Mouse (Mus musculus) hindbrain, embryonic 13.5 days (tissue): ENCODE measurements at regions not wholly inside any gene's neighbourhood (a gene's known extent, or its start where the extent isn't known, plus 50 kb on each side); places are given as distances from the start of the nearest gene placed in this dataset.

Source experiments
- ATAC-seq: fragments of 200-750 bp; cut with Nextera tagmentation; 2 replicates; pipeline ENCODE4 v1.8.0; 2017; ENCODE audit warnings: moderate TSS enrichment; ENCODE audit not compliant: low FRiP score
- H3K27ac ChIP-seq: fragments of 300-500 bp; sonication (generic); 2 replicates; pipeline ENCODE4 v1.5.1; 2015; ENCODE audit warnings: inconsistent platforms, mild to moderate bottlenecking, moderate library complexity
- H3K27me3 ChIP-seq: fragments of 300-500 bp; sonication (generic); 2 replicates; pipeline ENCODE4 v1.6.1; 2015; ENCODE audit warnings: mild to moderate bottlenecking, inconsistent platforms
- H3K36me3 ChIP-seq: fragments of 300-500 bp; sonication (generic); 2 replicates; pipeline ENCODE4 v1.6.1; 2015; ENCODE audit warnings: mild to moderate bottlenecking, inconsistent platforms
- H3K4me1 ChIP-seq: fragments of 300-500 bp; sonication (generic); replicated peaks from 2 replicates; pipeline ENCODE4 v1.6.1; 2015; ENCODE audit warnings: inconsistent platforms
- H3K4me2 ChIP-seq: fragments of 300-500 bp; sonication (generic); 2 replicates; pipeline ENCODE4 v1.6.1; 2015; ENCODE audit warnings: inconsistent platforms, mild to moderate bottlenecking, moderate library complexity
- H3K4me3 ChIP-seq: fragments of 300-500 bp; sonication (generic); 2 replicates; pipeline ENCODE4 v1.5.1; 2015; ENCODE audit warnings: mild to moderate bottlenecking, inconsistent platforms
- H3K9ac ChIP-seq: fragments of 300-500 bp; sonication (generic); 2 replicates; pipeline ENCODE4 v1.6.1; 2015; ENCODE audit warnings: mild to moderate bottlenecking, inconsistent platforms
- H3K9me3 ChIP-seq: fragments of 300-500 bp; sonication (generic); 2 replicates; pipeline ENCODE4 v1.6.1; 2016; ENCODE audit warnings: inconsistent platforms
- WGBS: fragments of 180-500 bp; shearing (Covaris S2); methylation state at CpG from one replicate; pipeline ENCODE4 v1.1.7; 2015; 5-methylcytosine and 5-hydroxymethylcytosine counted together

- 59% methylated on average over 10 of the region's 10 CpGs for WGBS
- no peak overlapping the region for H3K9ac ChIP-seq
- no peak overlapping the region for H3K4me2 ChIP-seq
- H3K27me3 ChIP-seq = no peaks in the 10 kb centered on the region
- peak overlapping the region; percentile 56 for H3K27ac ChIP-seq
- H3K36me3 ChIP-seq = no peaks in the 10 kb centered on the region
- H3K4me1 ChIP-seq = peaks cover 52% of the 10 kb centered on the region
- no peaks in the 10 kb centered on the region for H3K9me3 ChIP-seq
- ATAC-seq = no peak
- H3K4me3 ChIP-seq = no peak overlapping the region
Measured at GRCm38 (mm10) chr11:113107966-113108699, 326.1 kb downstream of the Sox9 start.

DNA sequence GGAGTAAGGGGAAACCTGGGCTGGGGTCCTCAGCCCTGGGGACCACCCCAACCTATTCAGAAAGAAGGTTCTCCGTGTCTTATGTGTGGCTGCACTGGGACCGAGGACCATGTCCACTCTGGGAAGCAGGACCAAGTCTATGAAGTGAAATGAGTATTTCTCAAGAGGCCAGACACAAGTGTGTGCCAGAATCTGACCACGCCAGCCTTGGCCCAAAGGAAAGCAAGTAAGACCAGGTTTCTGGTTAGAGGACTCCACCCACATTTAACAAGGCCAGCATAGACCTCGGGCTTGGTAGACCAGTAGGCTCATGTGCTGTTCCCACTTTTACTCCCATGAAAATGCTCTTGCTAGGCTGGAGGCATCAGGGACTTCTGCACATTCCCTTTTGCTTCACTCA is 327.1 kb downstream of the Sox9 start:
- Histone ChIP-seq H3K4me1 (peaks cover 42% of the 10 kb centered on the region), H3K36me3 (no peaks in the 10 kb centered on the region), H3K27me3 (no peaks in the 10 kb centered on the region), H3K4me2 (no peak overlapping the region), H3K9me3 (no peaks in the 10 kb centered on the region), H3K4me3 (no peak overlapping the region), H3K27ac (no peak overlapping the region), H3K9ac (no peak overlapping the region)
- no peak for ATAC-seq
- WGBS = 94% methylated on average over 4 of the region's 4 CpGs

GRCm38 (mm10) chr11:113113220-113113817 is 331.3 kb downstream of the Sox9 start:
- no peak overlapping the region for H3K4me2 ChIP-seq
- H3K9ac ChIP-seq = no peak overlapping the region
- H3K36me3 ChIP-seq = no peaks in the 10 kb centered on the region
- peaks cover 19% of the 10 kb centered on the region for H3K4me1 ChIP-seq
- no peaks in the 10 kb centered on the region for H3K9me3 ChIP-seq
- WGBS = 91% methylated on average over 6 of the region's 6 CpGs
- ATAC-seq = no peak
- no peak overlapping the region for H3K4me3 ChIP-seq
- H3K27ac ChIP-seq = no peak overlapping the region
- no peaks in the 10 kb centered on the region for H3K27me3 ChIP-seq

DNA sequence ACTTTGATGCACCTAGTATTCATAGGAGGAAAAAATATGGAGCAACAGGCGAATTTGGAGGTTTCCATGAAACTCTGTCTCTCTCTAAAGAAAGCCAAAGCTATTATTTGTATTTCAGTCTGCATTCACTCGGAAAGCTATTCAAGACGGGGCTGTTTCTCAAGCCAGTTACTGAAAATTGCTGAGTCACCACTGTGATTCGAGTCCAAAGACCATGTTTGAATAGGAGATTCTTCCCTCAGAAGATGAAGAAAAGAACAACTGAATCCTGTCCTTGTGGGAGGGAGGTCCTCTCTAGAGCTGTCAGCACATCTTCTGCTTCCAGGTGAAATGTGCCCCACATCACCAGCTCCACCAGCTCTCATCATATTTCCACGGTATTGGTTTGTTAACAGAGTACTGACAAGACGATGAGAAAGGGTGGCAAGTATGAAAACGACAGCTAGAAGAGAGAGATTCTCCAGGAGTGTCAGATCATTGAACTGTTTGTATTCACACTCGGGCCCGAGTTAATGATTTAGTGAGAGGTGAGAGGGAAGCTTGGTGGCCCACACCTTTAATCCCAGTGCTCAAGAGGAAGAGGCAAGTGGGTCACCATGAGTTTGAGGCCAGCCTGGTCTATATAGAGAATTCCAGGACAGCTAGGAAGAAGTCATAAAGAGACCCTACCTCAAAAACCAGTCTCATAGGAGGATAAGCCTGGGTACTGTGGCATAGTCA is 335.3 kb downstream of the Sox9 start:
- Histone ChIP-seq H3K4me1 (peaks cover 31% of the 10 kb centered on the region), H3K4me2 (no peak overlapping the region), H3K9me3 (no peaks in the 10 kb centered on the region), H3K4me3 (no peak overlapping the region), H3K36me3 (no peaks in the 10 kb centered on the region), H3K27ac (no peak overlapping the region), H3K27me3 (no peaks in the 10 kb centered on the region), H3K9ac (no peak overlapping the region)
- 84% methylated on average over 9 of the region's 9 CpGs for WGBS
- ATAC-seq = no peak

DNA sequence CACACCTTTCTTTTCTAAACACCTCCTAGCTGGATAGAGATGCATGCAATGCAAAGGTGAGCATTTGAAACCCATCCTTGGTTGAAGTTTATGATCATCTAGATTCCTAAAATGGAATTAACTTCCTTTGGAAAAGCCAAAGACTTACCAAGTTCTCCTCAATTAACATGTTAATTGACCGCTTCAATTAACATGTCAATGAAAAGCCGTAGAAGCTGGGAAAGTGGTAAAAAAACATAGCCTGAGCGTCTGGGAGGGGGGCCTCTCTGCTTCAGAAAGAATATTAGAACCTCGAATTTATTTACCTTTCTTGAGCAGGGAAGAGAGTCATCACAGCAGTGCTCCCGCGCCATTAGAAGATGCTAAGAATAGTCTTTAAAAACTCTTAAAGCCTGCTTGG is 338.5 kb downstream of the Sox9 start:
- WGBS = 25% methylated on average over 6 of the region's 6 CpGs
- H3K4me2 ChIP-seq = no peak overlapping the region
- H3K4me3 ChIP-seq = no peak overlapping the region
- H3K27me3 ChIP-seq = no peaks in the 10 kb centered on the region
- no peak overlapping the region for H3K9ac ChIP-seq
- H3K36me3 ChIP-seq = no peaks in the 10 kb centered on the region
- peaks cover 32% of the 10 kb centered on the region for H3K4me1 ChIP-seq
- H3K27ac ChIP-seq = 0 out of 2 replicates have a peak overlapping the region, but pooled peaks have one; percentile 13
- no peak for ATAC-seq
- H3K9me3 ChIP-seq = no peaks in the 10 kb centered on the region

DNA sequence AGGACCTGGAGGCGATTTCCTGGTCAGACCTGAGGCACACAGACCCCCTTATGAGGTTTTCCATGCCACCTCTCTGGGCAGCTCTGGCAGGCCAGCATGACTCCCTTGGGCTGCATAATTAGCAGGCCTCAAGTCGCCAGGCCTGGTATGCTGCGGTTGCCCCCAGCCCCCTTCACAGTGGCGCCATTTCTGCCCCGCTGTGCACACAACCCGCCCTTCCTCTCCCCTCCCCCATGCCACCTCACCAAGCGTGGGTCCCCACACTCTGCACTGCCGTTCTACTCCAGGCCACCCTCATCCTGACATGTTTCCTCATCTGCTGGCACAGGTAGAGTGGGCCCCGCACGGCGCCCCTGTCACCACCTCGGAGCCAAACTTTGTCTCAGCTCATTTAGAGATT is 339.3 kb downstream of the Sox9 start:
- Histone ChIP-seq H3K9ac (no peak overlapping the region), H3K4me2 (no peak overlapping the region), H3K36me3 (no peaks in the 10 kb centered on the region), H3K27ac (0 out of 2 replicates have a peak overlapping the region, but pooled peaks have one; percentile 13), H3K27me3 (no peaks in the 10 kb centered on the region), H3K9me3 (no peaks in the 10 kb centered on the region), H3K4me1 (peaks cover 36% of the 10 kb centered on the region), H3K4me3 (no peak overlapping the region)
- ATAC-seq = peak; percentile 32; the same call in 1 of the 2 replicates
- 41% methylated on average over 12 of the region's 12 CpGs for WGBS

GRCm38 (mm10) chr11:113122137-113122536 is 340.1 kb downstream of the Sox9 start:
- no peak for ATAC-seq
- Histone ChIP-seq H3K27ac (peak overlapping the region; percentile 58; the same call in 1 of the 2 replicates), H3K27me3 (no peaks in the 10 kb centered on the region), H3K4me3 (no peak overlapping the region), H3K36me3 (no peaks in the 10 kb centered on the region), H3K4me1 (peaks cover 40% of the 10 kb centered on the region), H3K4me2 (no peak overlapping the region), H3K9ac (no peak overlapping the region; the same call in 1 of the 2 replicates), H3K9me3 (no peaks in the 10 kb centered on the region)
- WGBS = 64% methylated on average over 9 of the region's 9 CpGs

DNA sequence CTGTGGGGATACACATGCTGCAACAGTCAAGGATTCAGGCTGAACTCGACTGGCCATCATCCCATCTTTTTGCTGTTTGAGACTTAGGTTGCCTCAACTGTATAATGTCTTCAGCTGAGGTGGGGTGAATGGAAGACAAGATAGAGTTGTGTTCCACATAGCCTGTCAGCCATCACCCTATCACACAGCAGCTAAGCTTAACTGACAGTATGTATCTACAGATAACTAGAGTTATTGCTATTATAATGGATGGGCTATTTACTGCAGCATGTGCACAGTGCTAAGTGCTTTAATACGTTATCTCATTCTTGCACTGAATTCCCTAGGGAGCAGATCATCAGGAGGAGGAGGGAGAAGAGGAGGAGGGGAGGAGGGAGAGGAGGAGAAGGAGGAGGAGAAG is 340.9 kb downstream of the Sox9 start:
- Histone ChIP-seq H3K4me2 (no peak overlapping the region), H3K9ac (no peak overlapping the region), H3K36me3 (no peaks in the 10 kb centered on the region), H3K4me3 (no peak overlapping the region), H3K27ac (peak overlapping the region; percentile 58; the same call in 1 of the 2 replicates), H3K4me1 (peaks cover 40% of the 10 kb centered on the region), H3K9me3 (no peaks in the 10 kb centered on the region), H3K27me3 (no peaks in the 10 kb centered on the region)
- ATAC-seq = peak; percentile 66; the same call in 1 of the 2 replicates
- WGBS = 48% methylated on average over 2 of the region's 2 CpGs

DNA sequence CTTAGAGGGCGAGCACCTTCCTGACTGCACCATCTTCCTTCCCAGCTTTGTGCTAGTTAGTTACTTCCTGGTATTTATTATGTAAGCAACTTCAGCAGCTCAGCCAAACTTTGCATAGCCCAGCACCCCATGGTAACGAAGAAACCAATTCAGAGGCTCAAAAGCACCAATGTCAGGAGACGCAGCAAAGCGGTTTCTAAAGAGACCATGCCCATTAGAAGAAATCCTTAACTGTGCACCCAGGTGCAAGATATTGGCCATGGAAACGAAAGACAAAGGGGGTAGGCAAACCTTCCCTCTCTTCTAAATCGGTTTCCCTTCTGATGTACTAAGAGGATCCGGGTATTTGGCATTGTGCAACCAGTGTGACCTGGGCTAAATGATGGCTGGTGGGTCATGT is 343.8 kb downstream of the Sox9 start:
- WGBS = 72% methylated on average over 7 of the region's 7 CpGs
- H3K9ac ChIP-seq = no peak overlapping the region; the same call in 1 of the 2 replicates
- ATAC-seq = no peak
- H3K27ac ChIP-seq = no peak overlapping the region
- H3K27me3 ChIP-seq = no peaks in the 10 kb centered on the region
- H3K4me3 ChIP-seq = no peak overlapping the region
- peaks cover 10% of the 10 kb centered on the region for H3K36me3 ChIP-seq
- H3K4me1 ChIP-seq = peaks cover 41% of the 10 kb centered on the region
- H3K9me3 ChIP-seq = no peaks in the 10 kb centered on the region
- H3K4me2 ChIP-seq = no peak overlapping the region

- H3K27me3 ChIP-seq = no peaks in the 10 kb centered on the region
- no peak overlapping the region for H3K4me2 ChIP-seq
- H3K9ac ChIP-seq = no peak overlapping the region
- 90% methylated on average over 5 of the region's 5 CpGs for WGBS
- H3K9me3 ChIP-seq = no peaks in the 10 kb centered on the region
- no peak for ATAC-seq
- H3K27ac ChIP-seq = no peak overlapping the region
- no peak overlapping the region for H3K4me3 ChIP-seq
- H3K4me1 ChIP-seq = peaks cover 37% of the 10 kb centered on the region
- H3K36me3 ChIP-seq = peaks cover 11% of the 10 kb centered on the region
Measured at GRCm38 (mm10) chr11:113129192-113129591, 347.2 kb downstream of the Sox9 start.

GRCm38 (mm10) chr11:113129975-113130374 is 348.0 kb downstream of the Sox9 start:
- Histone ChIP-seq H3K36me3 (peaks cover 11% of the 10 kb centered on the region), H3K4me3 (no peak overlapping the region), H3K27me3 (no peaks in the 10 kb centered on the region), H3K9ac (no peak overlapping the region), H3K4me1 (peaks cover 37% of the 10 kb centered on the region), H3K4me2 (no peak overlapping the region), H3K9me3 (no peaks in the 10 kb centered on the region), H3K27ac (no peak overlapping the region)
- no peak for ATAC-seq
- WGBS = 95% methylated on average over 7 of the region's 7 CpGs
